Mouse (Mus musculus): Measurements from ENCODE around the gene Slc24a4. TPM values are rescaled to one million over a fixed set of nuclear protein-coding genes. Genes with fewer than 3 reads are reported as not detected.

Gene Slc24a4
- polyA plus RNA-seq (2012; rRNA removed; ENCODE audit: low replicate concordance) = 0.08 TPM in 1 of 2 replicates, not detected in the other

DNA sequence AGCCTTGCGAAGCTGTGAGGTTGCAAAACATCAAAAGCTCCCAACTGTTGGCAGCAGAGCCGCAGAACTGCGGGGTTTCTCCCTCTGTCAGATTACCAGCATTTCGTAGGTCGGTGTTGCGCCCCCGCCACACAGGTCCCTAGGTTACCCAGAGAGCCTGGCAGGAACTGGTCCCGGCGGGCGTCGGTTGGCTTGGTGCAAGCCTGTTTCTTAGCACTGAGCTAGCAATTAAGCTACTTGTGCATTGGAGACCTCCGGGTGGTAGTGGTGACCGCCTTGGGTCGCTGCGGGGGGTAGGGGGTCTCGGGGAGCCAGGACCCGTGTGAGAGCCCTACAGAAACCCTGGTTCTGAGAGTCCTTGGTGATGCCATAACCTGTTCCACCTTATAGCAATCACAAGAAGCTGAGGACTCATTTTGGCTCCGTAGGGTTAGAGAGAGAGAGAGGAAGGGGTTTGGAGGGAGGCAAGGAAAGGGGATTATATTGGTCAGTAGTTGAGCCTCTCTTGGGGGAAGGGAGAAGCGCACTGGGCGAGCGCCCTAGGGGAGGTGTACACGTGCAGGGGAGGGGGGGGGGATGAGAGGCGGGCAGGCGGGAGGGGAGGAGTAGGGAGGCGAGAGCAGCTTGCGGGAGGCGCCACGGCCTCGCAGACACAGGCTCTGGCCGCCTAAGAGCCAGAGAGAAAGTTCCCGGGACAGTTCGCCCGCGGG, at the start of gene Slc24a4:
Gene Slc24a4, plus strand, starts transcription at position 653 of the 710 bp plus-strand sequence.

DNA sequence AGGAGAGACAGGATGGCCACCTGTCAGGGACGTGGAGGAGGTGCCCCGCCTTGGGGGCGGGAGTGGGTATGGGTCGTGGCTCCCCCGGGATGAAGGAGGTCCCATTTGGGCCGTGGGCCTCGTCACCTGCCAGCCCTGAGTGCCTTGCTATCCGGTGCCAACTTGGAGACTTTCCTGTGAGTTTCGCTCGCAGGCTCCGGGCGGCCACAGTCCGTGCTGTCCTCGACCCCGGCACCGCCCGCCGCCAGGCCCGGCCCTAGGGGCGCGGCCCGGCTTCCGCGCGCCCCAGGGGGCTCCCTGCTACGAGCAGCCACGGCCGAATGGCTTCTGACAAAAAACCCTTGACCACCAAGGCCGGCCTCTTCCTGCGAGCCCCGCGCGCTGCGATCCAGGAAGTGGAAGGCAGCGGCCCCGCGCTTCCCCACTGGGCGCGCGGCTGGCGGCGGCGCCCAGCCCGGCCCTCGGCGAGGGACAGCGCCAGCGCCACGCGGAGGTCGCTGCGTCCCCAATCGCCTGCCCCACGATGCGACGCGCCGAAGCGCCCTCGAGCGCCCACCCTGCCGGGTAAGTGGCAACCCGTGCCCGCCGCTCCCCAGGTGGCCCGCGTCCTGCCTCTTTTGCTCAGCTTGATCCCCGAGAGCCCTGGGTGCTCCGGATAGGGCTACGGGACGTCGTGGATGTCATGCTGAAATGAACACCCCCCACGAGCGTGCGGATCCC, 154.4 kb downstream of the Slc24a4 start, which contains the start of gene Rin3:
Gene Rin3, plus strand, starts transcription at position 286 of the 720 bp plus-strand sequence.

Other genes with a start within 250 kb of the Slc24a4 start
- 4.1 and 6.6 TPM in 2 replicates for gene Trip11, start 215.5 kb upstream of the Slc24a4 start, polyA plus RNA-seq (2012; rRNA removed; ENCODE audit: low replicate concordance)
- gene Atxn3, start 170.5 kb upstream of the Slc24a4 start, polyA plus RNA-seq (2012; rRNA removed; ENCODE audit: low replicate concordance) = 2.4 and 5.5 TPM in 2 replicates
- gene Cpsf2, start 152.7 kb upstream of the Slc24a4 start, polyA plus RNA-seq (2012; rRNA removed; ENCODE audit: low replicate concordance) = 2.4 and 4.3 TPM in 2 replicates
- gene Rin3, start 154.3 kb downstream of the Slc24a4 start, polyA plus RNA-seq (2012; rRNA removed; ENCODE audit: low replicate concordance) = 17.5 and 33.5 TPM in 2 replicates

All from mammary gland, adult 2 months (tissue).